Mouse (Mus musculus): Measurements from ENCODE around the gene Derl3. TPM values are rescaled to one million over a fixed set of nuclear protein-coding genes. Genes with fewer than 3 reads are reported as not detected.

Derl3 gene
- total RNA-seq, 2 experiments from 2014 or later = 2.8 to 3.4 TPM

DNA sequence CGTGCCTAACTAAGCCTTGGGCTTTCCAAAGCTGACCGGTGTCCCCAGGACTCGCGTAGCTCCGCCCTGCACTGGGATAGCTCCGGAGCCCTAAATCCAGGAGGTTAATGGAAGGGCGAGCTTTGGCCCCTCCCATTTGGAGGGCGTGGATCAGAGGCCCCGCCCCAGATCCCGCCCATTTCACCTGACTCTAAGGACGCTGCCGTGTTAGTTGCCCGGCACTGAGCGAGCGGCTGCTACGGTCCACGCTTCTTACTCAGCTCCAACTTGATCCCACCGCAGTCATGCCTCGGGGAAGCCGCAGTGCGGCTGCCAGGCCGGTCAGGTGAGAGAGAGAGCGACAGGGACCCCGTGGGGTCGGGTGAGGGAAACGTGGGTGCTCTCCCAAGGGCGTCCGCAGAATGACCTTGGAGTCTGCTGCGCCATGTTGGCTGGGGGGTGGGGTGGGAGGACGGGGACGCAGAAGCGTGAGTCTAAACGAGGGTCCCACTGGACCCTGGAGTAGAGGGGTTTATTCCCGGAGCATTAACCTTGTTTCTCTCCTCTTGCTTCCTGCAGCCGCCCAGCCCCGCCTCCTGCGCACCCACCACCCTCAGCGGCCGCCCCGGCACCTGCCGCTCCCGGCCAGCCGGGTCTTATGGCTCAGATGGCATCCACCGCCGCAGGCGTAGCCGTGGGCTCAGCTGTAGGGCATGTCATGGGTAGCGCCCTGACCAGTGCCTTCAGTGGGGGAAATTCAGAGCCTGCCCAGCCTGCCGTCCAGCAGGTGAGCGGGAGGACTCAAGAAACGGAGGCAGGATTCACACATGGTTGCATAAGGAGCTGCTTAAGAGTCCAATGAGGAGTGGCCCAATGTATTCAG is 42.7 kb downstream of the Derl3 start, which contains the start of gene Mmp11:
TSS of gene Mmp11 (minus strand) at position 817 of the 862 bp plus-strand sequence.
- intact Hi-C loops (cut with DNase I) = no loop called here

DNA sequence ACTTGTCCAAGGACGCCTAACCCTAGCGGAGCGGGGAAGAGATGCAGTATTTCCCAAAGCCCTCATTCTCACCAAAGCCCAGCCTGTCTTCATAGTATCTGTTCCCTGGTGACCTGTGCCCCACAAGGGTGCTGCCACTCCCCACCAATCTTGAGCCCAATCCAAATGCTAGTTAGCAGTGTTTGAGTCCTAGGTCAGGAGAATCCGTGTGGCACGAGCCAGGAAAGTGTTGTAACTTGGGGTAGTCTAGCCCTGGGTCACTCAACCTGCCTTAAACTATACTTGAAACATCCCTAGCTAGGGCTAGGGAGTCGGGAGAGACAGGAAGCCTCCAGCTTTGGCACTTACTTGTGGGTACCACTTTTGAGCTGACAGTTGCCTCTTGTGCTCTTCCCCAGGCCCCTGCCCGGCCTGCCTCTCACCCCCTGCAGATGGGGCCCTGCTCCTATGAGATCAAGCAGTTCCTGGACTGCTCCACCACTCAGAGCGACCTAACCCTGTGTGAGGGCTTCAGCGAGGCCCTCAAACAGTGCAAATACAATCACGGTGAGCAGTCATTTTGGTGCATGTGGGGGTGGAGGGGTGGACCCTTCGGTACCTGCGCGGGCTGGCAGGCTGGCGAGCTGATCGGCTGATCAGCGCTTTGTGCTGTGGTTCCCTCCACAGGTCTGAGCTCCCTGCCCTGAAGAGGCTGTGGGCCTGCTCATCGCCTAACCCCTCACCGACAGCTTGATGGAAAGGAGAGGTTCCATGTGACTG is 43.9 kb downstream of the Derl3 start:
- intact Hi-C loops (cut with DNase I) = no loop called here
- no peak for DNase-seq (ENCODE audit: low spot score in 2 of 2)

More for the DNA sequence above, 42.7 kb downstream of the Derl3 start, which contains the start of gene Mmp11:
- DNase-seq (ENCODE audit: low spot score in 2 of 2) = peak; percentile 79 to 84

DNA sequence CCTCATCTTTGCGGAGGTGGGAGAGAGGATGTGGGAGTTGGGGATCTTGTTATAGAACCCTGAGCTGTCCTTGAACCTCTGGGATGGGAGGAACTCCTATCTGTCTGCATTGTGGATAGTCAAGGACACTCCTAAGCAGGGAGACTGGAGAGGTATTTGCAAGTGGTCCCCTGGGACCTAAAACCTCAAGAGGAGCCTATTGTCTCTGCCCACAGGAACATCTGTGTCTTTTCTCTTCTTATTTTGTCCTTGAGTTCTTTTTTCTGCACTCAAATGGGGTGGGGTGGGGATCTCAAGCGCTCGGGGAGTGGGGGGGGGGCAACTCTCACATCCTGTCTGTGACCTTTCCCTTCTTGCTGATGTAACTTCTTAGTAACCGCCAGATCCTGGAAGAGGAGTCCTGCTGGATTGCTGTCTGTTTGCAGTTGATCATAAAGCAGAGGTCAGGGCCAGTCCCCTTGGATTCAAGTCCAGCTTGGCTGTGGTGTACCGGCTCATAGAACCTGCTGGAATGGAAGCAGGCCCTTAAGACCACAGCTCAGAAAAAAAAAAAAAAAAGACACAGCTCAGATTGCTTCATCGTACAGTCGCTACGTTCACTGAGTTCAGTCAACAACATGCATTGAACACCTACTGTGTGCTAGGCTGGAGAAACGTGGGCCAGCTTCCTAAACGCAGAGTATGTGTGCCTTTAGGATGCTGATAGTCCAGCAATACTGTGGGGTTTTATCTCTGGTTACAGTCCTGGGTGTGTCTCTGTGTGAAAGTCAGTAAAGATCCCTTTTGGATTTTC is 44.8 kb downstream of the Derl3 start:
- DNase-seq (ENCODE audit: low spot score in 2 of 2) = peak in 1 of 2 experiments; percentile 33
- intact Hi-C loops (cut with DNase I) = no loop called here

DNA sequence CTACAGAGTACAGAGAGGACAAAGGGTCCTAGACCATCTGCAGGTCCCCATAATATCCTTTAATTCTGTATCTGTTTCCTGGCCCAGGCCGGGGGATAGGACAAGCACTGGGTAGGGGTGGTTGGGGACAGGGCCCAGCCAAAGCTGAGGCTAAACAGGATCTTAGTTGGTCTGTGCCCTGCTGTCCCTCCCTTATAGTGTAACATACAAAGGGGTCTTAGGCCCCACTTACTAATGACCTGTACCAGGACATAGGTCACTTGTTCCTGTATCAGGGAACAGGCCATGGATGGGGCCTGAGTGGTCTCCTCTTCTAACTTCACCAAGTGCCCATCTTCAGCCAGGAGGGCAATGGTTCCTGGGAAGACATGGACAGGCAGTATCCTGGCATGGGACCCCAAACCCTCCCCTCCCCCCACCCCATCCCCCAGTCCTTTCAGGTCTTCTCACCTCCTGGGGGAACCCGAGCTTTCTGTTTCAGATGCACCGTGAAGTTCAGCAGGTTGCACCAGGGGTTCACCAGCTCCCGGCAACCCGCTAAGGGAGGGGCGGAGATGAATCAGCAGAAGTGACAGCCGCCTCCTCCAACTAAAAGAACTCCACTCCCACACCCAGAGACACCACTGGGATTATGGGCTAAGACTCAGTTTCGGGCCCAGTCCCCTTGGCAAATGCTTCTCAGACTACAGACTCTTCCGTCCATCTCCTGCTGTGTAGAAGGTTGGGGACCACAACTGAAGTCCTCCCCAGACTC is 46.4 kb downstream of the Derl3 start:
- intact Hi-C loops (cut with DNase I) = no loop called here
- DNase-seq (ENCODE audit: low spot score in 2 of 2) = peak in 1 of 2 experiments; percentile 65

DNA sequence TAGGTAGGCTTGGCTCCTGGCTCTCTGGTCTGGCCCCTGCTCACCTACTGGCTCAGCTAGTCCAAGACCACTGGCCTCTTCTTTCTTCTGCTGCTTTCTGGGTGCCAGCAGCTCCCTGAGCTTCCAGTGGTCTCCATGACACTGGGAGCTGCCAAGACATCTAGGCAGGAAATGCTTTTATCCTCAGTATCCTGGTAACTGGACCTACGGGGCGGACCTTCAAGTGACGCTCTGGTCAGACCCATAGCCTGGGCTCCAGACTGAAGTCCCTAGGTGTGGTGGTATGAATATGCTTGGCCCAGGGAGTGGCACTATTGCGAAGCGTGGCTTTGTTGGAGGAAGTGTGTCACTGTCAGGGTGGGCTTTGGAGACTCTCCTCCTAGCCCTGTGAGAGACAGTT is 47.3 kb downstream of the Derl3 start, which contains the start of gene Gm867:
TSS of gene Gm867 (minus strand) at position 153 of the 400 bp plus-strand sequence.
- intact Hi-C loops (cut with DNase I) = no loop called here
- no peak for DNase-seq (ENCODE audit: low spot score in 2 of 2)

DNA sequence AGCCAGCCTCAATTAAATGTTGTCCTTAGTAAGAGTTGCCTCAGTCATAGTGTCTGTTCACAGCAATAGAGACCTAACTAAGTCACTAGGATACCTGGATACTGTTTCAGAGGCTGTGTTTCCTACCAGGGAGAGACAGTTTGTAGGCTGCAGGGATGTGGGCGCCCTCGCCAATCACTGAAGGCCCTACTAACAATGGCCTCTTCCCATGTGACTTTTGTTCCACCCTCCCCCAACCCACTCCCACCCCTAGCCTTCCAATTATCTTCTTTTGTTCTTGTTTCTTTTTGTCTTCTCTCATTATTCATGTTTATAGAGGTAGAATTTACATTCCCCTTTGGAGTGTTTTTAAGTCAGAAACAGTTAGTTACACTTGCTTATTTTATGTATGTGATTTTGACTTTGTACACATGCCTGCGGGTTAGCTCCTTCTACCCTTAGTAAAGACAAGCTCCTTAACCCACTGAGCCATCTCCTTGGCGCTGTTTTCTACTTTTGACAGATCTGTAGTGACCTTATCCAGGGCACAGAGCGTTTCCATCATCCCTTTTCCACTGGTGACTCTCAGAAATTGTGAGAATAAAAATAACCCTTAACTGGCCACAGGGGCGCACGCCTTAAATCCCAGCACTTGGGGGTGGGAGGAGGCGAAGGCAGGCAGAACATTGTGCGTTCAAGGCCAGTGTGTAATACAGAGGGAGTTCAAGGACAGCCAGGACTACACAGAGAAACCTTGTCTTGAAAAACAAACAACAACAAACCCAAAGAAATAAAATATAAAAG is 48.0 kb downstream of the Derl3 start:
- intact Hi-C loops (cut with DNase I) = no loop called here
- no peak for DNase-seq (ENCODE audit: low spot score in 2 of 2)

DNA sequence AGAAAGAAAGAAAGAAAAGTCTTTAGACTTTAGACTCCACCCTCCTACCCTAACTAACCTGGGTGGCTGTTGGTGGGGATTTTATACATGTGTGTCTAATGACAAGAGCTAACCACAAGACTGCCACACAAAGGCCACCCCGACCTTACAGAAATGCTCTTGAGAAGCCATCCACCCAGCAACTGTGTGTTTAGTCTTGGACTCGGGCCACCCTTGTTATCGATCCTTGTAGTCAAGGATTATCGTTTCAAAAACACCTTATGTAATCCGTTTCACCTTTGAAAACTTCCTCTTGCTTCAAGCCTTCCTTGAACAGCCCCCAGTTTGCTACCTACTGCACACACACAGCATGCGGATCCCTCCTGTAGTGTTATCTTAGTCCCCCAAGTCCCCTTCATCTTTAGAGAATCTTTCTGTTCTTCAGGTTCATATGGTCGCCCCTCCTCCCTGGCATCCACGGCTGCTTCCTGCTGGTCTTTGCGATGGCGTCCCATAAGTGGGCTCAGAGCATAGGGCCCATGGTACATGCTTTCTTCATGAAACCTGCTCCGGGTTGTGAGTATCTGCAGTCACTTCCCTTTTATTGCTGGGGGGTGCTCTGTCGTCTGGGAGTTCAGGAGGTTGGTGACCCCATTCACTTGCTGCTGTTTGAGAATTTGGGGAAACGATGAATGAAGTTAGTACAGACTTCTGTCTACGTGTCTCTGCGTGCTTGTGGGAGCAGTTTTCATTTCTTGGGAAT is 49.7 kb downstream of the Derl3 start, which contains the start of gene Vpreb3:
TSS of gene Vpreb3 (plus strand) at position 322 of the 742 bp plus-strand sequence.
- intact Hi-C loops (cut with DNase I) = no loop called here
- no peak for DNase-seq (ENCODE audit: low spot score in 2 of 2)

DNA sequence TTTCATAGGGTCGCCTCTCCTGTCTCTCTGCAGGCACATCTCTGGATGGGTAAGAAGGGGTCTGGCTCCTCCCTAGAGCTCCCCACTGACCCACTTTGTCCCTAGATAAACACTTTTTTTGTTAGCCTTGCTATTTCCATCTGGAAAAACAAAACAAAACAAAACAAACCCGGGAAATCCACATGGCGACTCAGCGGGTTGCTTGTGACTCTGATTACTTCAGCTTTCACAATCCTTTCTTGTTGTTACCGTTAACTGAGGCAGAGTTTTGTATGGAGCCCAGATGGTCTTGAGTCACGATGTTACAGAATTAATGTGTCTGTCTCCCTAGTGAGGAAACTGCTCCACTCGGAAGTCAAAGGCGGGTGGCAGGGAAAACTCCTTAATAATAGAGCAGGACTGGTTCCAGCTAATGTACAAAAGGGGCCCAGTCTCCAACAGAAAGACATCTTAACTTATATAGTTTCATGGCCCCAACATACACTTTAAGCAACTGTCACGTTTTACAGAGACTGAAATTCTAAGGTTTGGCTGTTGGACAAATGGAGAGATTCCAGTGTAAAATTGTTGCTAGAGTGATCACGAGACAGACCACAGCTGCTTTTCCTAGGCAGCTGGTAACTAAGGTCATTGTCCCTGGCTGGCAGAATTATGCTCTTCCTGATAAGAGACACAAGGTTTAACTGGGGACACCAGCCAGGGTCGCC is 51.0 kb downstream of the Derl3 start:
- intact Hi-C loops (cut with DNase I) = no loop called here
- DNase-seq (ENCODE audit: low spot score in 2 of 2) = peak in 1 of 2 experiments; percentile 56

DNA sequence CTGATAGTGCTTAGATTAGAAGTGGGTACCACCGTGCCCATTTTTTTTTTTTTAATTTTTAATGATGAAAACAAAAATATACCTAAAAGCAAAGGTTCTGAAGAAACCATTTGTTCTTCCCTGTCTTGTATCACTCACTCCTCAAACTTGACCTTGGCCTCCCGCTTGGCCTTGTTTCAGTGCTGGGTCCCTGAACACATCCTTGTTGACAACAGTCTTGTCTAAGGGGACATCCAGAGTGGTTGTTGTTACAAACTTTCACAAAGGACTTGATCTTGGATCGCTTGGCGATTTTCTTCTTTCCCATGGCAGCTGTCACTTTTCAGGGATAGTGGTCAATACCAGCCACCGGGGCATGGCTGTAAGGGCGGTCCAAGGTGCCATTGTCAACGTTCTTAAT is 52.0 kb downstream of the Derl3 start:
- DNase-seq (ENCODE audit: low spot score in 2 of 2) = no peak
- intact Hi-C loops (cut with DNase I) = no loop called here

Other genes starting within 250 kb of the Derl3 start
- 1 to 10 TPM; 5.8 to 8.4 TPM for gene Susd2, start 249.4 kb upstream of the Derl3 start, total RNA-seq (2021)
- gene Cabin1, start 129.1 kb upstream of the Derl3 start, total RNA-seq (2021) = 10 to 100 TPM; 69.4 to 69.7 TPM
- 10 to 100 TPM; 36.1 to 43.6 TPM for gene Ddt, start 120.0 kb upstream of the Derl3 start, total RNA-seq (2021)
- not detected for gene Gm20441, start 112.5 kb upstream of the Derl3 start, total RNA-seq (2021)
- 1 to 10 TPM; 1.1 to 1.4 TPM for gene Gstt3, start 112.0 kb upstream of the Derl3 start, total RNA-seq (2021)
- 1 to 10 TPM; 6.2 to 7.0 TPM for gene Gstt1, start 94.8 kb upstream of the Derl3 start, total RNA-seq (2021)
- gene Gstt4, start 70.9 kb upstream of the Derl3 start, total RNA-seq (2021) = not detected
- gene Gstt2, start 56.0 kb upstream of the Derl3 start, total RNA-seq (2021) = 1 to 10 TPM; 4.0 to 5.5 TPM
- 100 to 1,000 TPM; 522 to 530 TPM for gene Mif, start 33.2 kb upstream of the Derl3 start, total RNA-seq (2021)
- gene Smarcb1, start 28.2 kb downstream of the Derl3 start, total RNA-seq (2021) = 10 to 100 TPM; 75.2 to 81.8 TPM
- 100 to 1,000 TPM; 372 to 390 TPM for gene Chchd10, start 39.7 kb downstream of the Derl3 start, total RNA-seq (2021)
- gene Mmp11, start 43.1 kb downstream of the Derl3 start, total RNA-seq (2021) = 1 to 10 TPM; 1.1 to 1.7 TPM
- not detected for gene Gm867, start 47.3 kb downstream of the Derl3 start, total RNA-seq (2021)
- gene Vpreb3, start 49.6 kb downstream of the Derl3 start, total RNA-seq (2021) = not detected
- not detected for gene Gm5134, start 61.1 kb downstream of the Derl3 start, total RNA-seq (2021)
- gene Zfp280b, start 139.2 kb downstream of the Derl3 start, total RNA-seq (2021) = 10 to 100 TPM; 13.3 to 16.9 TPM
- not detected for gene Slc5a4b, start 217.5 kb downstream of the Derl3 start, total RNA-seq (2021)